Mouse (Mus musculus) forebrain, embryonic 16.5 days (tissue): Measurements from ENCODE around the gene Dpm3. TPM values are rescaled to one million over a fixed set of nuclear protein-coding genes. Genes with fewer than 3 reads are reported as not detected.

Source experiments
- ATAC-seq: fragments of 200-750 bp; cut with Nextera tagmentation; 2 replicates; pipeline ENCODE4 v1.8.0; 2017; ENCODE audit warnings: mild to moderate bottlenecking, moderate library complexity
- H3K27ac ChIP-seq: fragments of 300-500 bp; sonication (generic); 2 replicates; pipeline ENCODE4 v1.5.1; 2014; ENCODE audit warnings: low read length, control low read depth
- H3K27me3 ChIP-seq: fragments of 300-500 bp; sonication (generic); replicated peaks from 2 replicates; pipeline ENCODE4 v1.6.1; 2014; ENCODE audit warnings: low read length; ENCODE audit not compliant: control insufficient read depth, insufficient read depth
- H3K36me3 ChIP-seq: fragments of 300-500 bp; sonication (generic); 2 replicates; pipeline ENCODE4 v1.6.1; 2014; ENCODE audit not compliant: control insufficient read depth, insufficient read depth
- H3K4me1 ChIP-seq: fragments of 300-500 bp; sonication (generic); replicated peaks from 2 replicates; pipeline ENCODE4 v1.6.1; 2014; ENCODE audit warnings: low read length; ENCODE audit not compliant: control insufficient read depth, insufficient read depth
- H3K4me2 ChIP-seq: fragments of 300-500 bp; sonication (generic); 2 replicates; pipeline ENCODE4 v1.6.1; 2014; ENCODE audit warnings: mild to moderate bottlenecking, low read length, control low read depth
- H3K4me3 ChIP-seq: fragments of 300-500 bp; sonication (generic); replicated peaks from 2 replicates; pipeline ENCODE4 v1.5.1; 2014; ENCODE audit warnings: mild to moderate bottlenecking, low read length, control low read depth
- H3K9ac ChIP-seq: fragments of 300-500 bp; sonication (generic); replicated peaks from 2 replicates; pipeline ENCODE4 v1.6.1; 2014; ENCODE audit warnings: low read depth, low read length, control low read depth
- H3K9me3 ChIP-seq: fragments of 300-500 bp; sonication (generic); 2 replicates; pipeline ENCODE4 v1.6.1; 2016; ENCODE audit warnings: low read length; ENCODE audit not compliant: control insufficient read depth
- WGBS: fragments of 180-500 bp; shearing (Covaris S2); extraction: QIAGEN DNeasy Blood & Tissue Kit; methylation state at CpG from one replicate; pipeline ENCODE4 v1.1.7; 2014; 5-methylcytosine and 5-hydroxymethylcytosine counted together
- polyA plus RNA-seq: library from polyadenylated mRNA; unstranded; fragments of >200 nt; fragmentation: Nextera tagmentation; extraction: Ambion mirVana; gene quantifications from 2 replicates; pipeline ENCODE4 v1.2.1, GENCODE M21; 2015

Gene Dpm3
- polyA plus RNA-seq, 1 experiment from 2014 or later = 73.5 TPM

- Histone ChIP-seq H3K4me2 (no peak overlapping the region), H3K4me1 (peaks cover 39% of the 10 kb centered on the region), H3K36me3 (peaks cover 20% of the 10 kb centered on the region), H3K9ac (no peak overlapping the region), H3K27ac (no peak overlapping the region), H3K27me3 (no peaks in the 10 kb centered on the region), H3K4me3 (no peak overlapping the region), H3K9me3 (no peaks in the 10 kb centered on the region)
- ATAC-seq = no peak
- 72% methylated on average over 9 of the region's 9 CpGs for WGBS
Observed at GRCm38 (mm10) chr3:89242331-89242895, 16.7 kb upstream of the Dpm3 start.

- Histone ChIP-seq H3K27me3 (no peaks in the 10 kb centered on the region), H3K4me1 (peaks cover 41% of the 10 kb centered on the region), H3K36me3 (peaks cover 16% of the 10 kb centered on the region), H3K4me3 (peak overlapping the region; percentile 83), H3K9ac (peak overlapping the region; percentile 75), H3K4me2 (peak overlapping the region; percentile 97), H3K9me3 (no peaks in the 10 kb centered on the region), H3K27ac (peak overlapping the region; percentile 12; the same call in 1 of the 2 replicates)
- 10% methylated on average over 14 of the region's 14 CpGs for WGBS
- 0 out of 2 replicates have a peak, but pooled peaks have one; percentile 5 for ATAC-seq
Observed at GRCm38 (mm10) chr3:89243609-89244008, 15.5 kb upstream of the Dpm3 start.

GRCm38 (mm10) chr3:89244158-89244981, 14.8 kb upstream of the Dpm3 start:
- H3K4me3 ChIP-seq = peak overlapping the region; percentile 83
- H3K9ac ChIP-seq = peak overlapping the region; percentile 75
- WGBS = 9% methylated on average over 25 of the region's 25 CpGs
- H3K4me1 ChIP-seq = peaks cover 41% of the 10 kb centered on the region
- peak overlapping the region; percentile 96 for H3K27ac ChIP-seq
- peaks cover 13% of the 10 kb centered on the region for H3K36me3 ChIP-seq
- no peaks in the 10 kb centered on the region for H3K27me3 ChIP-seq
- peak overlapping the region; percentile 97 for H3K4me2 ChIP-seq
- no peaks in the 10 kb centered on the region for H3K9me3 ChIP-seq
- ATAC-seq = peak; percentile 14

GRCm38 (mm10) chr3:89244982-89245687, 14.0 kb upstream of the Dpm3 start:
- no peaks in the 10 kb centered on the region for H3K27me3 ChIP-seq
- peak overlapping the region; percentile 83 for H3K4me3 ChIP-seq
- H3K4me1 ChIP-seq = peaks cover 41% of the 10 kb centered on the region
- peaks cover 11% of the 10 kb centered on the region for H3K36me3 ChIP-seq
- peak; percentile 71 for ATAC-seq
- peak overlapping the region; percentile 96 for H3K27ac ChIP-seq
- H3K9ac ChIP-seq = peak overlapping the region; percentile 75
- WGBS = 0% methylated on average over 18 of the region's 26 CpGs
- H3K9me3 ChIP-seq = no peaks in the 10 kb centered on the region
- peak overlapping the region; percentile 97 for H3K4me2 ChIP-seq

GRCm38 (mm10) chr3:89245688-89246171, 13.4 kb upstream of the Dpm3 start, which contains the start of gene Krtcap2:
Krtcap2 (plus strand) TSS chr3:89245966.
- H3K36me3 ChIP-seq = peaks cover 7% of the 10 kb centered on the region
- no peaks in the 10 kb centered on the region for H3K9me3 ChIP-seq
- peaks cover 41% of the 10 kb centered on the region for H3K4me1 ChIP-seq
- peak within 1 kb of the TSS; percentile 85 for H3K9ac ChIP-seq
- no peaks in the 10 kb centered on the region for H3K27me3 ChIP-seq
- H3K4me2 ChIP-seq = peak within 1 kb of the TSS; percentile 97
- H3K27ac ChIP-seq = peak within 1 kb of the TSS; percentile 96
- peak; percentile 69 for ATAC-seq
- H3K4me3 ChIP-seq = peak within 1 kb of the TSS; percentile 83
- 3% methylated on average over 20 of the region's 20 CpGs for WGBS

- peak within 1 kb of the TSS; percentile 96 for H3K27ac ChIP-seq
- peak within 1 kb of the TSS; percentile 85 for H3K9ac ChIP-seq
- H3K36me3 ChIP-seq = peaks cover 7% of the 10 kb centered on the region
- H3K4me2 ChIP-seq = peak within 1 kb of the TSS; percentile 97
- H3K4me3 ChIP-seq = peak within 1 kb of the TSS; percentile 83
- no peaks in the 10 kb centered on the region for H3K9me3 ChIP-seq
- H3K4me1 ChIP-seq = peaks cover 45% of the 10 kb centered on the region
- H3K27me3 ChIP-seq = no peaks in the 10 kb centered on the region
- under 1% methylated on average over 42 of the region's 42 CpGs for WGBS
- ATAC-seq = peak; percentile 75
Observed at GRCm38 (mm10) chr3:89246261-89247100, 12.7 kb upstream of the Dpm3 start, which contains the start of gene Trim46. Trim46 (minus strand) TSS chr3:89246309.

- no peaks in the 10 kb centered on the region for H3K27me3 ChIP-seq
- H3K4me1 ChIP-seq = peaks cover 40% of the 10 kb centered on the region
- no peak for ATAC-seq
- WGBS = 88% methylated on average over 4 of the region's 4 CpGs
- H3K4me2 ChIP-seq = no peak overlapping the region
- H3K36me3 ChIP-seq = no peaks in the 10 kb centered on the region; the same call in 1 of the 2 replicates
- no peaks in the 10 kb centered on the region for H3K9me3 ChIP-seq
- no peak overlapping the region for H3K4me3 ChIP-seq
- no peak overlapping the region for H3K9ac ChIP-seq
- H3K27ac ChIP-seq = no peak overlapping the region
Observed at GRCm38 (mm10) chr3:89247466-89247865, 11.7 kb upstream of the Dpm3 start.

GRCm38 (mm10) chr3:89250435-89251040, 8.6 kb upstream of the Dpm3 start:
- Histone ChIP-seq H3K27ac (no peak overlapping the region), H3K9me3 (no peaks in the 10 kb centered on the region), H3K27me3 (no peaks in the 10 kb centered on the region), H3K9ac (no peak overlapping the region), H3K4me2 (no peak overlapping the region), H3K36me3 (no peaks in the 10 kb centered on the region), H3K4me3 (no peak overlapping the region), H3K4me1 (peaks cover 16% of the 10 kb centered on the region)
- WGBS = 26% methylated on average over 7 of the region's 7 CpGs
- ATAC-seq = no peak
